Mouse (Mus musculus) G1E-ER4 (cell line): ENCODE data around the gene Tas2r106. TPM values are rescaled to one million over a fixed set of nuclear protein-coding genes. Genes with fewer than 3 reads are reported as not detected.

Experiments used
- GATA1 ChIP-seq: IDR thresholded peaks from one replicate; pipeline ENCODE4 v1.8.0; 2012; ENCODE audit warnings: low read length, inconsistent platforms
- polyA plus RNA-seq: library from polyadenylated mRNA; stranded (reverse); fragments of >175 nt; gene quantifications from 2 replicates; pipeline ENCODE4 v1.2.3, GENCODE M21; 2012

The Tas2r106 gene
- polyA plus RNA-seq = not detected in 2 replicates

DNA sequence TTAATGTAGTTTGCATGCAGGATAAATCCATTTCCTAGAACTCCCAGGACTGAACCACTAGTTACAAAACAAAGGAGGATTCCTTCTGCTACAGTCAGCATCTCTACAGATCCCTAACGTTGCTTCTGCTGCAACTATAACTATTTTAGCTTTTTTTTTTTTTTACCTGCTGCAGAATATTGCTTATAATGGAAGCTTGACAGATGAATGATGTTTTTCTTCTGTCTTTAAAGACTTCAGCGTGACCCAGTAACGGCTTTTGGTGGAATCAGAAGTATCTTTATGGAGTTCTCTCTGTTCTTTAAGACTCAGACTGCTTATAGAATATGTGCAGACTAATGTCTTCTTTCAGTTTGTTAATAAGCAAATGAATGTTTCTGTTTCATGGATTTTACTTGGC, at the start of gene Tas2r106:
TSS of gene Tas2r106 (minus strand) at position 101 of the 400 bp plus-strand sequence.
- TF ChIP-seq GATA1 = no peak

DNA sequence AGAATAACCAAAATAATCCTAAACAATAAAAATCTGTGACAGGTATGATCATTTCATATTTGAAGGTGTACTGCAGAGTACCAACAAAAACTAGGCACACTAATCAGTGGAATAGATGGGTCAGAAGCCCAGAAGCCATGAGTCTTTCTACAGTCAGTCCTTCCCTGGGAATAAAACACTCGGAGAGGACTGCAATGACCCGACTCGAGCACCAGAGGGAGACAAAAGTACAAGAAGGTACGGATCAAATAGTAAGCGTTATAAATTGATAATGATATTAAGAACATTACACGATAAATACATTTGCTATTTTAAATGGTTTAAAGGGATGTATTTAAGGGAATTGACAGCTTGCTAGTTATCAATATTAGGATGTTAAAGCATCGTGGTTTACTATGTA, 34.1 kb upstream of the Tas2r106 start:
- no peak for TF ChIP-seq GATA1

DNA sequence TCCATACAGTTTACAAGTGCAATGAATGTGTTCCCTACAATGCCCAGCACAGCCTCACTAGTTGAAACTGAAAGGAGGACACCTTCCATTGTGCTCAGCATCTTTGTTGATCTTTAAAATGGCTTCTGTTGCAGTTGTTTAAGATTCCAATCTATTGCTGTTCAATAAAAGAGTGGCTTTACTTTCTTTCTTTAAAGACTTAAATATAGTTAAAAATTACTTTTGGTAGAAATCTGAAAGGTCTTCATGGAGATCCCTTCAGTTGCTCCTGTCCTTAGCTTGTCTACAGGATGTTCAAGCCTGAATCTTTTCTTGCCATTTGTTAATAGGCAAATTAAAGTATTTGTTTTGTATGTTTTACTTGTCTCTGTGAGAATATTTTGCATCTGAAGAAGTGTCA, 11.3 kb upstream of the Tas2r106 start, which contains the start of gene Tas2r114:
TSS of gene Tas2r114 (minus strand) at position 101 of the 400 bp plus-strand sequence.
- no peak for TF ChIP-seq GATA1

DNA sequence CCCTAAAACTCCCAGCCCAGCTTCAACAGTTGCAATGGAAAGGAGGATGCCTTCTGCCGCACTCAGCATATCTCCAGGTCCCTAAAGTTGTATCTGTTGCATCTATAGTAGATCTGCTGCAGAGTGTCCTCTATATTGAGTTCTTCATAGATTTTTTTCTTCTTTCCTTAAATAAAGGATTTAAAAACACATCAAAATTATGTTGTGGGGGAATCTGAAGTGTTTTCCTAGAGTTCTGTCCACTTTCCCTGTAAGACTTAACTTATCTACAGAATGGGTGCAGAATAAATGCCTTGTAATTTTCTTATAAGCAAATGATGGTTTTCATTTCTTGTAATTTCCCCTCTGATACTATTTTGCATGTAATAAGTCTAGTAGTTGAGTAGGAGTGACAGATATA, 8.7 kb upstream of the Tas2r106 start, which contains the start of gene Tas2r105:
TSS of gene Tas2r105 (minus strand) at position 101 of the 400 bp plus-strand sequence.
- TF ChIP-seq GATA1 = no peak

DNA sequence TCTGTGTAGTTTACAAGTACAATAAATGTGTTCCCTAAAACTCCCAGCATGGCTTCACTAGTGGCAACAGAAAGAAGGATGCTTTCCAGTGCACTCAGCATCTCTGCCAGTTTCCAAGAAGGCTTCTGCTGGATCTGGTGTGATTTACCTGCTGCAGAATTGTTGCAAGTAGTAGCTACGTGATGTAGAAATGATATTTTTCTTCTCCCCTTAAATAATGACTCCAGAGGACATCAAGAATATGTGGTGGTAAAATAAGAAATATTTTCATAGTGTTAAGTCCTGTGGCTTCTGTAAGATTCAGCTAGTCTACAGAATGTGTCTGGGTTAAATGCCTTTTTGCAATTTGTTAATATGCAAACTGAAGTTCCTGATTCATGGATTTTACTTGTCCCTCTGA, 7.0 kb upstream of the Tas2r106 start, which contains the start of gene Tas2r104:
TSS of gene Tas2r104 (minus strand) at position 101 of the 400 bp plus-strand sequence.
- no peak for TF ChIP-seq GATA1

DNA sequence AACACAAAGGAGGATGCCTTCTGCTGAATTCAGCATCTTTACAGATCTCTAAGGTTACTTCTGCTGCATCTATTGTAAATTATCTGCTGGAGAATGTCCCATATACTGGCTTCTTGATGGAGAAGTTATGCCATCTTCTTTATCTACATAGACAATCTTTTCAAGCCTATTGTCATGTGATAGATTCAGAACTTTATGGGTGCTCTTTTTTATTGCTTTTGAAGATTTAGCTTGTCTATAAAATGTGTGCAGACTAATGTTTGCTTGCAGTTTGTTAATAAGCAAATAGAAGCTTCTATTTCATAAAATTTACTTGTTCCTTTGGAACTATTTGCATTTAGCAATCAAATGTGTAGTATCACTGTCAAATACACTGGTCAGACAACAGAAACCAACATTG, 18.6 kb downstream of the Tas2r106 start, which contains the start of gene Tas2r107:
TSS of gene Tas2r107 (minus strand) at position 101 of the 400 bp plus-strand sequence.
- TF ChIP-seq GATA1 = no peak

DNA sequence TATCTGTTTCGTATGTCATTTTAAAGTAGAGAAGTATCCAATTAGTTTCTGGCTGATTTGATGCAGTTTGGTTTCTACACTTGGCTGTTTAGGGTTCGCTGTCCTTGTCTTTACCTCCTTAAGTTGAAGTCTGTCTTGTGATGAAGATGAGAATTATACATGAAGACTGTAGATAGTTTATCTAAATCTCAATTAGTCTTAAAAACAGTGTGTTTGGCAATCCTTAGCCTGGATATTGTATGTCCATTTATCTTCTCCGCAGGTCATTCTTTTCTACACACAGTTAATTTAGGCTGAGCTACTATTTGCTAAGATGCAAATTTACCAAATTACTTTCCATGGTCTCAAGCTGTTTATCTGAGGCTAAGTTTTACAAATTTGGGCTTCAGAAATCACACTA, 47.9 kb downstream of the Tas2r106 start, which contains the start of gene Tas2r130:
TSS of gene Tas2r130 (minus strand) at position 101 of the 400 bp plus-strand sequence.
- TF ChIP-seq GATA1 = no peak

Other genes with a start within 250 kb of the Tas2r106 start
- gene 5430401F13Rik, start 192.5 kb downstream of the Tas2r106 start, polyA plus RNA-seq = not detected in 2 replicates
- not detected in 2 replicates for gene Gm6619, start 192.5 kb downstream of the Tas2r106 start, polyA plus RNA-seq
- not detected in 2 replicates for gene Tas2r130, start 48.0 kb downstream of the Tas2r106 start, polyA plus RNA-seq
- gene Tas2r107, start 18.7 kb downstream of the Tas2r106 start, polyA plus RNA-seq = not detected in 2 replicates
- gene Tas2r104, start 6.9 kb upstream of the Tas2r106 start, polyA plus RNA-seq = not detected in 2 replicates
- gene Tas2r105, start 8.6 kb upstream of the Tas2r106 start, polyA plus RNA-seq = not detected in 2 replicates
- gene Tas2r114, start 11.2 kb upstream of the Tas2r106 start, polyA plus RNA-seq = not detected in 2 replicates